Mouse (Mus musculus) ES-E14 (cell line): Measurements from ENCODE around the gene Ccdc85c.

Source experiments
- HCFC1 ChIP-seq: IDR thresholded peaks from 2 replicates; pipeline ENCODE4 v1.6.1; 2012; ENCODE audit warnings: low read length, inconsistent platforms, borderline replicate concordance; ENCODE audit not compliant: insufficient read depth
- MAFK ChIP-seq: IDR thresholded peaks from 2 replicates; pipeline ENCODE4 v1.6.1; 2014; ENCODE audit warnings: mild to moderate bottlenecking, low read depth, low read length, inconsistent platforms; ENCODE audit not compliant: insufficient read depth
- ZC3H11A ChIP-seq: IDR thresholded peaks from 2 replicates; pipeline ENCODE4 v1.6.1; 2012; ENCODE audit warnings: low read depth, mild to moderate bottlenecking, inconsistent platforms, low read length, borderline replicate concordance
- ZNF384 ChIP-seq: IDR thresholded peaks from 2 replicates; pipeline ENCODE4 v1.6.1; 2012; ENCODE audit warnings: low read depth, low read length, inconsistent platforms

- no peak for TF ChIP-seq HCFC1
- no peak for TF ChIP-seq ZC3H11A
- no peak for TF ChIP-seq MAFK
- TF ChIP-seq ZNF384 = no peak
Observed at GRCm38 (mm10) chr12:108219163-108219562, 56.1 kb downstream of the Ccdc85c start.
